Mouse (Mus musculus) A20 (cell line): ENCODE data around the gene Nipal4.

Source experiments
- DNase-seq: peaks from one replicate; pipeline ENCODE4 v3.0.0-alpha.2; 2011; ENCODE audit warnings: low read depth, low spot score

Nipal4 gene

GRCm38 (mm10) chr11:46168506-46168905 lies 2.2 kb upstream of the Nipal4 start:
- DNase-seq, result no peak

GRCm38 (mm10) chr11:46157462-46157861 lies 8.8 kb downstream of the Nipal4 start:
- no peak for DNase-seq

GRCm38 (mm10) chr11:46156945-46157344 lies 9.4 kb downstream of the Nipal4 start:
- no peak for DNase-seq

GRCm38 (mm10) chr11:46146619-46147018 lies 19.7 kb downstream of the Nipal4 start:
- DNase-seq, result no peak

- peak; percentile 75 for DNase-seq
Measured at GRCm38 (mm10) chr11:46145163-46145875, 21.0 kb downstream of the Nipal4 start.

GRCm38 (mm10) chr11:46143342-46143741 lies 23.0 kb downstream of the Nipal4 start:
- DNase-seq, result no peak

- DNase-seq, result no peak
Measured at GRCm38 (mm10) chr11:46134899-46135298, 31.4 kb downstream of the Nipal4 start.

- no peak for DNase-seq
Measured at GRCm38 (mm10) chr11:46131022-46131986, 35.0 kb downstream of the Nipal4 start.

- peak; percentile 95 for DNase-seq
Measured at GRCm38 (mm10) chr11:46128548-46128945, 37.8 kb downstream of the Nipal4 start.

- peak; percentile 95 for DNase-seq
Measured at GRCm38 (mm10) chr11:46127621-46128547, 38.4 kb downstream of the Nipal4 start.

GRCm38 (mm10) chr11:46126827-46127410 lies 39.4 kb downstream of the Nipal4 start:
- peak; percentile 82 for DNase-seq

- DNase-seq, result peak; percentile 82
Measured at GRCm38 (mm10) chr11:46126317-46126716, 40.0 kb downstream of the Nipal4 start.

- peak; percentile 69 for DNase-seq
Measured at GRCm38 (mm10) chr11:46125835-46126229, 40.5 kb downstream of the Nipal4 start.

- peak; percentile 65 for DNase-seq
Measured at GRCm38 (mm10) chr11:46125093-46125834, 41.0 kb downstream of the Nipal4 start.

- no peak for DNase-seq
Measured at GRCm38 (mm10) chr11:46123328-46123866, 42.9 kb downstream of the Nipal4 start.

GRCm38 (mm10) chr11:46122875-46123274 lies 43.4 kb downstream of the Nipal4 start:
- DNase-seq, result no peak

- no peak for DNase-seq
Measured at GRCm38 (mm10) chr11:46121666-46122065, 44.6 kb downstream of the Nipal4 start.

- no peak for DNase-seq
Measured at GRCm38 (mm10) chr11:46120084-46120483, 46.2 kb downstream of the Nipal4 start.

GRCm38 (mm10) chr11:46119624-46120023 lies 46.7 kb downstream of the Nipal4 start:
- no peak for DNase-seq

- no peak for DNase-seq
Measured at GRCm38 (mm10) chr11:46116510-46116909, 49.8 kb downstream of the Nipal4 start.
